Mouse (Mus musculus): Measurements from ENCODE around the gene Upp2.

DNA sequence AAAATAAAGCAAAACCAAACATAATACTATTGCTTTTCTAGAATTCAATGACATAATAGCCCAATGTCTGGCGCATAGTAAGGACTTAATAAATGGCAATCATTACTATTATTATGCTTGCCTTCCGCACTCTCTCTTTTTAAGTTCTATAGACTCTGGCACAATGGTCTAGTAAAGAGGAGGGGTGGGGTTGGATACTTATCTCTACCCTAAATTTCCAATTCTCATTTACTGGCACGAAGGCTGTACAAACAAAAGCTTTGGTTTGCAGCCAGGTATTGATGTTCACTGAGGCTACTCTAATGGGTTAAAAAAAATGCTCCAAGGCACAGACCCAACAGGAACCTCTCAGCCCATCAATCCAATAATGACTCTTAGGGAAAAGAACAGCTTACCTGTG lies 61.9 kb downstream of the Upp2 start:
- TF ChIP-seq CTCF (IDR thresholded peaks at IDR 0.05; ENCODE audit: low read depth, low read length), result no peak
- TF ChIP-seq TAL1 (conservative IDR thresholded peaks at IDR 0.05; ENCODE audit: low read depth, low read length), result no peak
